Mouse (Mus musculus) ES-E14 (cell line): ENCODE data around the gene Slu7.

Source experiments
- HCFC1 ChIP-seq: IDR thresholded peaks from 2 replicates; pipeline ENCODE4 v1.6.1; 2012; ENCODE audit warnings: low read length, inconsistent platforms, borderline replicate concordance; ENCODE audit not compliant: insufficient read depth
- ZC3H11A ChIP-seq: IDR thresholded peaks from 2 replicates; pipeline ENCODE4 v1.6.1; 2012; ENCODE audit warnings: low read depth, mild to moderate bottlenecking, inconsistent platforms, low read length, borderline replicate concordance

DNA sequence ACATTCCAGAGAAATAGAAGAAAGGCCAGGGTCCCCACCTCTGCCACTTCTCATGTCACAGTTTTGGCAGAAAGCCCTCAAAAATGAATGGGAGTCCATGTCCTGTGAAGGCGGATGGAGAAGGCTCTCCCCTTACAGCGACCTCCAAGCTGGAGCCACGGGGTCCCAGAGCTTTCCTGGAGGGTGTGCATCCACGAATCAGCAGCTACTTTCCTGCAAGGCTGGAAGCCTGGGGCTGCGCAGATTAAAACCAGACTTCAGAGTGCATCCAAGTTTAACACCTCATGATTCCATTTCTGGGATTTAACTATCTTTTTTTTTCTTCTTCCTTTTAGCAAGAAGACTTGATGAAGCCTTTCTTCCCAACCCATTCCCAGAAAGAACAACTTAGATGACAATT lies 47.0 kb downstream of the Slu7 start:
- no peak for TF ChIP-seq HCFC1
- no peak for TF ChIP-seq ZC3H11A
